Mouse (Mus musculus) neural tube, embryonic 14.5 days (tissue): ENCODE measurements around the gene Uxs1. TPM values are rescaled to one million over a fixed set of nuclear protein-coding genes. Genes with fewer than 3 reads are reported as not detected.
A peak's percentile ranks its signal among the peaks of the same experiment; 100 is the strongest.

ENCODE experiments used
- ATAC-seq: fragments of 200-750 bp; cut with Nextera tagmentation; 2 replicates; pipeline ENCODE4 v1.8.0; 2017; ENCODE audit warnings: low read depth, mild to moderate bottlenecking, moderate TSS enrichment, moderate library complexity
- H3K27ac ChIP-seq: fragments of 300-500 bp; sonication (generic); 2 replicates; pipeline ENCODE4 v1.5.1; 2014; ENCODE audit warnings: low read depth, mild to moderate bottlenecking, control low read depth, low read length, moderate library complexity, mixed read lengths
- H3K27me3 ChIP-seq: fragments of 300-500 bp; sonication (generic); 2 replicates; pipeline ENCODE4 v1.6.1; 2014; ENCODE audit warnings: low read length; ENCODE audit not compliant: control insufficient read depth, insufficient read depth
- H3K36me3 ChIP-seq: fragments of 300-500 bp; sonication (generic); 2 replicates; pipeline ENCODE4 v1.6.1; 2014; ENCODE audit warnings: low read length, mixed read lengths; ENCODE audit not compliant: control insufficient read depth, insufficient read depth
- H3K4me1 ChIP-seq: fragments of 300-500 bp; sonication (generic); 2 replicates; pipeline ENCODE4 v1.6.1; 2014; ENCODE audit warnings: low read length; ENCODE audit not compliant: control insufficient read depth, insufficient read depth
- H3K4me2 ChIP-seq: fragments of 300-500 bp; sonication (generic); 2 replicates; pipeline ENCODE4 v1.6.1; 2014; ENCODE audit warnings: mild to moderate bottlenecking, low read depth, low read length, control low read depth
- H3K4me3 ChIP-seq: fragments of 300-500 bp; sonication (generic); 2 replicates; pipeline ENCODE4 v1.5.1; 2014; ENCODE audit warnings: low read depth, low read length, control low read depth, mixed read lengths
- H3K9ac ChIP-seq: fragments of 300-500 bp; sonication (generic); replicated peaks from 2 replicates; pipeline ENCODE4 v1.6.1; 2014; ENCODE audit warnings: low read depth, mild to moderate bottlenecking, control low read depth, low read length, mixed read lengths
- H3K9me3 ChIP-seq: fragments of 300-500 bp; sonication (generic); 2 replicates; pipeline ENCODE4 v1.6.1; 2016; ENCODE audit warnings: low read length; ENCODE audit not compliant: control insufficient read depth
- WGBS: fragments of 180-500 bp; shearing (Covaris S2); extraction: QIAGEN DNeasy Blood & Tissue Kit; methylation state at CpG from one replicate; pipeline ENCODE4 v1.1.7; 2014; 5-methylcytosine and 5-hydroxymethylcytosine counted together
- polyA plus RNA-seq: library from polyadenylated mRNA; unstranded; fragments of >200 nt; fragmentation: Nextera tagmentation; extraction: Ambion mirVana; gene quantifications from 2 replicates; pipeline ENCODE4 v1.2.1, GENCODE M21; 2014

Gene Uxs1
- polyA plus RNA-seq, 1 experiment from 2014 or later, result 15.0 TPM

- Histone ChIP-seq H3K4me3 (no peak overlapping the region), H3K4me1 (no peaks in the 10 kb centered on the region), H3K36me3 (no peaks in the 10 kb centered on the region), H3K27ac (no peak overlapping the region), H3K27me3 (no peaks in the 10 kb centered on the region), H3K9ac (no peak overlapping the region), H3K9me3 (no peaks in the 10 kb centered on the region), H3K4me2 (no peak overlapping the region)
- ATAC-seq, result no peak
- 89% methylated on average over 1 of the region's 1 CpGs for WGBS
Measured at GRCm38 (mm10) chr1:43837236-43837635, 9.6 kb upstream of the Uxs1 start.

GRCm38 (mm10) chr1:43830096-43830495 lies 2.5 kb upstream of the Uxs1 start:
- H3K4me2 ChIP-seq, result no peak overlapping the region
- no peak overlapping the region for H3K4me3 ChIP-seq
- H3K9me3 ChIP-seq, result no peaks in the 10 kb centered on the region
- no peak for ATAC-seq
- no peak overlapping the region for H3K9ac ChIP-seq
- H3K4me1 ChIP-seq, result peaks cover 15% of the 10 kb centered on the region
- no peaks in the 10 kb centered on the region for H3K27me3 ChIP-seq
- H3K27ac ChIP-seq, result no peak overlapping the region
- WGBS, result 58% methylated on average over 1 of the region's 1 CpGs
- H3K36me3 ChIP-seq, result no peaks in the 10 kb centered on the region

- Histone ChIP-seq H3K9me3 (no peaks in the 10 kb centered on the region), H3K4me2 (peak overlapping the region; percentile 94), H3K36me3 (no peaks in the 10 kb centered on the region), H3K27me3 (no peaks in the 10 kb centered on the region), H3K4me1 (peaks cover 15% of the 10 kb centered on the region), H3K9ac (peak overlapping the region; percentile 83), H3K4me3 (peak overlapping the region; percentile 89), H3K27ac (peak overlapping the region; percentile 92)
- ATAC-seq, result peak; percentile 84
- WGBS, result under 1% methylated on average over 62 of the region's 68 CpGs
Measured at GRCm38 (mm10) chr1:43827002-43827762, 418 bp downstream of the Uxs1 start.

- Histone ChIP-seq H3K4me3 (peak overlapping the region; percentile 89), H3K27ac (peak overlapping the region; percentile 92; the same call in 1 of the 2 replicates), H3K4me1 (peaks cover 15% of the 10 kb centered on the region), H3K9me3 (no peaks in the 10 kb centered on the region), H3K4me2 (peak overlapping the region; percentile 94), H3K36me3 (no peaks in the 10 kb centered on the region), H3K27me3 (no peaks in the 10 kb centered on the region), H3K9ac (peak overlapping the region; percentile 83)
- WGBS, result 0% methylated on average over 3 of the region's 3 CpGs
- no peak for ATAC-seq
Measured at GRCm38 (mm10) chr1:43826628-43827001, 985 bp downstream of the Uxs1 start.

GRCm38 (mm10) chr1:43823406-43823805 lies 4.2 kb downstream of the Uxs1 start:
- H3K27ac ChIP-seq, result no peak overlapping the region
- H3K9ac ChIP-seq, result no peak overlapping the region
- H3K4me3 ChIP-seq, result no peak overlapping the region
- no peaks in the 10 kb centered on the region for H3K9me3 ChIP-seq
- ATAC-seq, result no peak
- no peak overlapping the region for H3K4me2 ChIP-seq
- H3K27me3 ChIP-seq, result no peaks in the 10 kb centered on the region
- 74% methylated on average over 1 of the region's 1 CpGs for WGBS
- H3K4me1 ChIP-seq, result peaks cover 13% of the 10 kb centered on the region
- H3K36me3 ChIP-seq, result no peaks in the 10 kb centered on the region

- ATAC-seq, result no peak
- Histone ChIP-seq H3K27ac (no peak overlapping the region), H3K27me3 (no peaks in the 10 kb centered on the region), H3K9me3 (no peaks in the 10 kb centered on the region), H3K9ac (no peak overlapping the region), H3K4me1 (peaks cover 12% of the 10 kb centered on the region), H3K4me2 (no peak overlapping the region), H3K36me3 (no peaks in the 10 kb centered on the region), H3K4me3 (no peak overlapping the region)
- WGBS, result 86% methylated on average over 5 of the region's 5 CpGs
Measured at GRCm38 (mm10) chr1:43822586-43822985, 5.0 kb downstream of the Uxs1 start.

- 84% methylated on average over 1 of the region's 1 CpGs for WGBS
- Histone ChIP-seq H3K4me3 (no peak overlapping the region), H3K9ac (no peak overlapping the region), H3K9me3 (no peaks in the 10 kb centered on the region), H3K4me2 (no peak overlapping the region), H3K27me3 (no peaks in the 10 kb centered on the region), H3K4me1 (peaks cover 12% of the 10 kb centered on the region), H3K27ac (no peak overlapping the region), H3K36me3 (no peaks in the 10 kb centered on the region)
- ATAC-seq, result no peak
Measured at GRCm38 (mm10) chr1:43821804-43822203, 5.8 kb downstream of the Uxs1 start.

GRCm38 (mm10) chr1:43820571-43820970 lies 7.0 kb downstream of the Uxs1 start:
- Histone ChIP-seq H3K27me3 (no peaks in the 10 kb centered on the region), H3K27ac (no peak overlapping the region), H3K4me3 (no peak overlapping the region), H3K9me3 (no peaks in the 10 kb centered on the region), H3K4me2 (no peak overlapping the region), H3K9ac (no peak overlapping the region), H3K4me1 (peaks cover 6% of the 10 kb centered on the region), H3K36me3 (no peaks in the 10 kb centered on the region)
- ATAC-seq, result no peak
- WGBS, result 48% methylated on average over 1 of the region's 1 CpGs

- no peaks in the 10 kb centered on the region for H3K9me3 ChIP-seq
- H3K4me3 ChIP-seq, result no peak overlapping the region
- no peaks in the 10 kb centered on the region for H3K36me3 ChIP-seq
- no peak overlapping the region for H3K27ac ChIP-seq
- no peak overlapping the region for H3K4me2 ChIP-seq
- no peaks in the 10 kb centered on the region for H3K4me1 ChIP-seq
- WGBS, result 77% methylated on average over 2 of the region's 2 CpGs
- ATAC-seq, result no peak
- no peak overlapping the region for H3K9ac ChIP-seq
- H3K27me3 ChIP-seq, result no peaks in the 10 kb centered on the region
Measured at GRCm38 (mm10) chr1:43819091-43819490, 8.5 kb downstream of the Uxs1 start.
